Mouse (Mus musculus) brain, embryonic 18.5 days (tissue): Measurements from ENCODE around the gene Eml1.
"Not testable (repeated sequence)": the region's sequence is repeated elsewhere in the genome, so short reads cannot be mapped to it uniquely, and the experiment has no call there.

Experiments used
- DNase-seq: peaks from one replicate; pipeline ENCODE4 v3.0.0-alpha.2; 2012; ENCODE audit warnings: low read depth, low spot score

Eml1 gene

GRCm38 (mm10) chr12:108472898-108473297 is 102.1 kb downstream of the Eml1 start:
- DNase-seq = no peak

GRCm38 (mm10) chr12:108474440-108474839 is 103.7 kb downstream of the Eml1 start:
- no peak for DNase-seq

- DNase-seq = no peak
Observed at GRCm38 (mm10) chr12:108478714-108479113, 108.0 kb downstream of the Eml1 start.

GRCm38 (mm10) chr12:108480704-108481365 is 110.1 kb downstream of the Eml1 start:
- no peak for DNase-seq

- DNase-seq = no peak
Observed at GRCm38 (mm10) chr12:108489076-108489475, 118.3 kb downstream of the Eml1 start.

- DNase-seq = no peak
Observed at GRCm38 (mm10) chr12:108489741-108490140, 119.0 kb downstream of the Eml1 start.

GRCm38 (mm10) chr12:108490336-108490735 is 119.6 kb downstream of the Eml1 start:
- no peak for DNase-seq

GRCm38 (mm10) chr12:108490954-108491353 is 120.2 kb downstream of the Eml1 start:
- no peak for DNase-seq

GRCm38 (mm10) chr12:108494011-108494541 is 123.3 kb downstream of the Eml1 start:
- peak; percentile 61 for DNase-seq

- DNase-seq = no peak
Observed at GRCm38 (mm10) chr12:108495455-108496235, 124.9 kb downstream of the Eml1 start.

- no peak for DNase-seq
Observed at GRCm38 (mm10) chr12:108503064-108503463, 132.3 kb downstream of the Eml1 start.

GRCm38 (mm10) chr12:108503582-108503981 is 132.8 kb downstream of the Eml1 start:
- no peak for DNase-seq

GRCm38 (mm10) chr12:108505846-108506245 is 135.1 kb downstream of the Eml1 start:
- no peak for DNase-seq

- DNase-seq = not testable (repeated sequence)
Observed at GRCm38 (mm10) chr12:108507046-108507445, 136.3 kb downstream of the Eml1 start.

GRCm38 (mm10) chr12:108510571-108510970 is 139.8 kb downstream of the Eml1 start:
- DNase-seq = no peak

- DNase-seq = no peak
Observed at GRCm38 (mm10) chr12:108511009-108511408, 140.3 kb downstream of the Eml1 start.

- no peak for DNase-seq
Observed at GRCm38 (mm10) chr12:108515464-108515863, 144.7 kb downstream of the Eml1 start.

- DNase-seq = no peak
Observed at GRCm38 (mm10) chr12:108519374-108519773, 148.6 kb downstream of the Eml1 start.

- DNase-seq = peak; percentile 18
Observed at GRCm38 (mm10) chr12:108529214-108529613, 158.5 kb downstream of the Eml1 start.

- no peak for DNase-seq
Observed at GRCm38 (mm10) chr12:108534484-108534883, 163.7 kb downstream of the Eml1 start.

- no peak for DNase-seq
Observed at GRCm38 (mm10) chr12:108536461-108536860, 165.7 kb downstream of the Eml1 start.

GRCm38 (mm10) chr12:108541088-108541487 is 170.3 kb downstream of the Eml1 start:
- no peak for DNase-seq
